Mouse (Mus musculus) forebrain, embryonic 10.5 days (tissue): ENCODE data around the gene Gse1. TPM values are rescaled to one million over a fixed set of nuclear protein-coding genes. Genes with fewer than 3 reads are reported as not detected.

ENCODE experiments used
- DNase-seq: peaks from one replicate; pipeline ENCODE4 v3.0.0-alpha.2; 2017; ENCODE audit warnings: low spot score; ENCODE audit errors: extremely low spot score
- H3K27ac ChIP-seq: fragments of 300-500 bp; sonication (generic); 2 replicates; pipeline ENCODE4 v1.5.1; 2016; ENCODE audit warnings: mild to moderate bottlenecking
- H3K27me3 ChIP-seq: fragments of 300-500 bp; sonication (generic); 2 replicates; pipeline ENCODE4 v1.6.1; 2016; ENCODE audit warnings: mild to moderate bottlenecking; ENCODE audit not compliant: poor library complexity, severe bottlenecking
- H3K36me3 ChIP-seq: fragments of 300-500 bp; sonication (generic); replicated peaks from 2 replicates; pipeline ENCODE4 v1.6.1; 2016; ENCODE audit warnings: mild to moderate bottlenecking, moderate library complexity
- H3K4me1 ChIP-seq: fragments of 300-500 bp; sonication (generic); 2 replicates; pipeline ENCODE4 v1.6.1; 2016
- H3K4me3 ChIP-seq: fragments of 300-500 bp; sonication (generic); 2 replicates; pipeline ENCODE4 v1.5.1; 2016; ENCODE audit warnings: mild to moderate bottlenecking, moderate library complexity
- H3K9me3 ChIP-seq: fragments of 300-500 bp; sonication (generic); 2 replicates; pipeline ENCODE4 v1.6.1; 2016; ENCODE audit warnings: mild to moderate bottlenecking, moderate library complexity
- whole genome bisulfite sequencing: fragments of 180-500 bp; shearing (Covaris S2); methylation state at CpG from one replicate; pipeline ENCODE4 v1.1.7; 2016; 5-methylcytosine and 5-hydroxymethylcytosine counted together
- polyA plus RNA-seq: library from polyadenylated mRNA; unstranded; fragments of >200 nt; fragmentation: Nextera tagmentation; extraction: Ambion mirVana; gene quantifications from 2 replicates; pipeline ENCODE4 v1.2.1, GENCODE M21; 2016

Gse1 gene
- polyA plus RNA-seq, 1 experiment from 2014 or later = 12.0 TPM

GRCm38 (mm10) chr8:120439309-120439708 is 211.1 kb downstream of the Gse1 start:
- Histone ChIP-seq H3K9me3 (no peaks in the 10 kb centered on the region; the same call in 1 of the 2 replicates), H3K4me3 (peak overlapping the region; percentile 23; the same call in 1 of the 2 replicates), H3K4me1 (peaks cover 83% of the 10 kb centered on the region), H3K27me3 (peaks cover 91% of the 10 kb centered on the region), H3K27ac (peak overlapping the region; percentile 72), H3K36me3 (no peaks in the 10 kb centered on the region)
- WGBS = 2% methylated on average over 19 of the region's 19 CpGs
- DNase-seq = peak; percentile 70

GRCm38 (mm10) chr8:120440739-120441138 is 212.5 kb downstream of the Gse1 start:
- Histone ChIP-seq H3K27ac (peak overlapping the region; percentile 72; the same call in 1 of the 2 replicates), H3K9me3 (no peaks in the 10 kb centered on the region), H3K4me1 (peaks cover 83% of the 10 kb centered on the region), H3K27me3 (peaks cover 91% of the 10 kb centered on the region), H3K4me3 (no peak overlapping the region), H3K36me3 (no peaks in the 10 kb centered on the region)
- WGBS = 66% methylated on average over 12 of the region's 12 CpGs
- DNase-seq = no peak

GRCm38 (mm10) chr8:120441637-120442036 is 213.4 kb downstream of the Gse1 start:
- H3K36me3 ChIP-seq = no peaks in the 10 kb centered on the region
- no peak for DNase-seq
- H3K4me3 ChIP-seq = no peak overlapping the region
- H3K27me3 ChIP-seq = peaks cover 90% of the 10 kb centered on the region
- 81% methylated on average over 6 of the region's 6 CpGs for WGBS
- no peaks in the 10 kb centered on the region for H3K9me3 ChIP-seq
- peaks cover 78% of the 10 kb centered on the region for H3K4me1 ChIP-seq
- H3K27ac ChIP-seq = peak overlapping the region; percentile 72; the same call in 1 of the 2 replicates

GRCm38 (mm10) chr8:120442306-120443003 is 214.2 kb downstream of the Gse1 start:
- Histone ChIP-seq H3K4me1 (peaks cover 72% of the 10 kb centered on the region), H3K4me3 (no peak overlapping the region), H3K27ac (no peak overlapping the region), H3K9me3 (no peaks in the 10 kb centered on the region), H3K27me3 (peaks cover 85% of the 10 kb centered on the region), H3K36me3 (no peaks in the 10 kb centered on the region)
- WGBS = 84% methylated on average over 4 of the region's 4 CpGs
- DNase-seq = no peak

- no peaks in the 10 kb centered on the region for H3K9me3 ChIP-seq
- WGBS = 63% methylated on average over 10 of the region's 10 CpGs
- H3K4me3 ChIP-seq = no peak overlapping the region
- H3K4me1 ChIP-seq = peaks cover 72% of the 10 kb centered on the region
- DNase-seq = no peak
- H3K36me3 ChIP-seq = no peaks in the 10 kb centered on the region
- peaks cover 82% of the 10 kb centered on the region for H3K27me3 ChIP-seq
- peak overlapping the region; percentile 44; the same call in 1 of the 2 replicates for H3K27ac ChIP-seq
Measured at GRCm38 (mm10) chr8:120445249-120445648, 217.0 kb downstream of the Gse1 start.

- Histone ChIP-seq H3K27ac (peak overlapping the region; percentile 83), H3K4me1 (peaks cover 61% of the 10 kb centered on the region), H3K27me3 (peaks cover 81% of the 10 kb centered on the region), H3K36me3 (no peaks in the 10 kb centered on the region), H3K4me3 (no peak overlapping the region), H3K9me3 (no peaks in the 10 kb centered on the region)
- DNase-seq = no peak
- WGBS = 34% methylated on average over 6 of the region's 6 CpGs
Measured at GRCm38 (mm10) chr8:120448131-120448530, 219.9 kb downstream of the Gse1 start.

GRCm38 (mm10) chr8:120449139-120449538 is 220.9 kb downstream of the Gse1 start:
- DNase-seq = no peak
- no peaks in the 10 kb centered on the region for H3K9me3 ChIP-seq
- peaks cover 68% of the 10 kb centered on the region for H3K4me1 ChIP-seq
- peaks cover 88% of the 10 kb centered on the region for H3K27me3 ChIP-seq
- WGBS = 83% methylated on average over 4 of the region's 4 CpGs
- no peak overlapping the region for H3K4me3 ChIP-seq
- peak overlapping the region; percentile 83 for H3K27ac ChIP-seq
- H3K36me3 ChIP-seq = no peaks in the 10 kb centered on the region

- Histone ChIP-seq H3K27me3 (peaks cover 88% of the 10 kb centered on the region), H3K27ac (peak overlapping the region; percentile 83), H3K36me3 (no peaks in the 10 kb centered on the region), H3K4me3 (peak overlapping the region; percentile 22; the same call in 1 of the 2 replicates), H3K9me3 (no peaks in the 10 kb centered on the region), H3K4me1 (peaks cover 71% of the 10 kb centered on the region)
- DNase-seq = no peak
- WGBS = 31% methylated on average over 17 of the region's 17 CpGs
Measured at GRCm38 (mm10) chr8:120449608-120450031, 221.4 kb downstream of the Gse1 start.

GRCm38 (mm10) chr8:120452111-120452510 is 223.9 kb downstream of the Gse1 start:
- H3K36me3 ChIP-seq = no peaks in the 10 kb centered on the region
- no peaks in the 10 kb centered on the region for H3K9me3 ChIP-seq
- peaks cover 81% of the 10 kb centered on the region for H3K27me3 ChIP-seq
- no peak overlapping the region for H3K4me3 ChIP-seq
- no peak for DNase-seq
- peaks cover 82% of the 10 kb centered on the region for H3K4me1 ChIP-seq
- 89% methylated on average over 2 of the region's 2 CpGs for WGBS
- H3K27ac ChIP-seq = no peak overlapping the region

- Histone ChIP-seq H3K27ac (peak overlapping the region; percentile 62; the same call in 1 of the 2 replicates), H3K4me1 (peaks cover 76% of the 10 kb centered on the region), H3K27me3 (peaks cover 84% of the 10 kb centered on the region), H3K9me3 (no peaks in the 10 kb centered on the region), H3K36me3 (no peaks in the 10 kb centered on the region), H3K4me3 (no peak overlapping the region)
- 89% methylated on average over 6 of the region's 6 CpGs for WGBS
- no peak for DNase-seq
Measured at GRCm38 (mm10) chr8:120454404-120454803, 226.1 kb downstream of the Gse1 start.

- peaks cover 74% of the 10 kb centered on the region for H3K27me3 ChIP-seq
- no peak for DNase-seq
- peaks cover 82% of the 10 kb centered on the region for H3K4me1 ChIP-seq
- peak overlapping the region; percentile 63; the same call in 1 of the 2 replicates for H3K27ac ChIP-seq
- H3K9me3 ChIP-seq = no peaks in the 10 kb centered on the region; the same call in 1 of the 2 replicates
- no peak overlapping the region for H3K4me3 ChIP-seq
- WGBS = 75% methylated on average over 6 of the region's 6 CpGs
- H3K36me3 ChIP-seq = no peaks in the 10 kb centered on the region
Measured at GRCm38 (mm10) chr8:120460375-120460774, 232.1 kb downstream of the Gse1 start.

- H3K27ac ChIP-seq = peak overlapping the region; percentile 62
- H3K9me3 ChIP-seq = no peaks in the 10 kb centered on the region; the same call in 1 of the 2 replicates
- no peak overlapping the region for H3K4me3 ChIP-seq
- peaks cover 82% of the 10 kb centered on the region for H3K4me1 ChIP-seq
- 45% methylated on average over 15 of the region's 15 CpGs for WGBS
- DNase-seq = no peak
- no peaks in the 10 kb centered on the region for H3K36me3 ChIP-seq
- peaks cover 82% of the 10 kb centered on the region for H3K27me3 ChIP-seq
Measured at GRCm38 (mm10) chr8:120462119-120462551, 233.9 kb downstream of the Gse1 start.

- no peak overlapping the region for H3K4me3 ChIP-seq
- DNase-seq = no peak
- H3K36me3 ChIP-seq = no peaks in the 10 kb centered on the region
- H3K4me1 ChIP-seq = peaks cover 84% of the 10 kb centered on the region
- H3K27ac ChIP-seq = peak overlapping the region; percentile 62
- no peaks in the 10 kb centered on the region; the same call in 1 of the 2 replicates for H3K9me3 ChIP-seq
- WGBS = 71% methylated on average over 6 of the region's 6 CpGs
- H3K27me3 ChIP-seq = peaks cover 85% of the 10 kb centered on the region
Measured at GRCm38 (mm10) chr8:120462611-120463010, 234.4 kb downstream of the Gse1 start.
